Mouse (Mus musculus): Measurements from ENCODE around the gene Nfkb2. TPM values are rescaled to one million over a fixed set of nuclear protein-coding genes. Genes with fewer than 3 reads are reported as not detected.

Gene Nfkb2
- polyA plus RNA-seq, 1 experiment: 67.2 TPM

DNA sequence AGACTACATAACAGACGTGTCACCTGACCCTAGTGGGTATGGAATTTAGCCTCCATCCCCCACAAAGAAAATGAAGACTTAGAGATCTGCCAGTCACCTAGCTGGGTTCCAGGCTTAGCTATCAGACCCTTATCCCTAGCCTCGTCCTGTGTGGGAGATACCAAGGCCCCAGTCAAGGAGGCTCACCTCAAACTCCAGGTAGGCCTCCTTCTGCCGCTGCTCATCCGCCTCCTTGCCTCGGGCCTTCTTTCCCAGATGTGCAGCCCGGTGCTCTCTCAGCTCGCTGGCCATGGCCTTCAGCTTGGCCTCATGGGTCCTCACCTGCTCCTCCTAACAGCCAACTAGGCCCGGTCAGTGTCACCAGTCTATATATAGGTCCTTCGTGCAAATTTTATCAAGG is 9.0 kb downstream of the Nfkb2 start:
- Histone ChIP-seq H3K79me2 (ENCODE audit: control insufficient read depth, insufficient read depth) (no peaks in the 10 kb centered on the region), H3ac (ENCODE audit: control insufficient read depth, insufficient read length) (no peak overlapping the region), H3K4me2 (ENCODE audit: low read depth) (no peak overlapping the region), H3K27me3 (ENCODE audit: control insufficient read depth, insufficient read depth, insufficient read length) (peaks cover 16% of the 10 kb centered on the region), H3K4me3 (no peak overlapping the region), H3K36me3 (ENCODE audit: control insufficient read depth, insufficient read depth) (peaks cover 9% of the 10 kb centered on the region)
- TF ChIP-seq E2F4 (IDR thresholded peaks at IDR 0.05; ENCODE audit: insufficient read depth): no peak
- no peak for TF ChIP-seq SRF (IDR thresholded peaks at IDR 0.05; ENCODE audit: control insufficient read depth, insufficient read length, low read depth)
- TF ChIP-seq TCF3 (IDR thresholded peaks at IDR 0.05; ENCODE audit: insufficient read length, low read depth): no peak
- TF ChIP-seq USF1 (IDR thresholded peaks at IDR 0.05; ENCODE audit: low read depth): no peak
- no peak for TF ChIP-seq POLR2AphosphoS2 (IDR thresholded peaks at IDR 0.05; ENCODE audit: insufficient read length, low read depth)

- no peak for TF ChIP-seq CEBPB (IDR thresholded peaks at IDR 0.05; ENCODE audit: insufficient read depth, poor library complexity, severe bottlenecking)
- TF ChIP-seq MAX (IDR thresholded peaks at IDR 0.05; ENCODE audit: low read depth): no peak
- no peak for TF ChIP-seq POLR2A (IDR thresholded peaks at IDR 0.05; ENCODE audit: insufficient read length, low read depth)
- no peak for TF ChIP-seq MYOD1 (IDR thresholded peaks at IDR 0.05; ENCODE audit: control insufficient read depth in 1 of 3, insufficient read length in 2 of 3, low read depth in 2 of 3)
- Histone ChIP-seq H3K79me2 (ENCODE audit: control insufficient read depth, insufficient read depth) (no peaks in the 10 kb centered on the region), H3K36me3 (ENCODE audit: control insufficient read depth, insufficient read depth) (peaks cover 9% of the 10 kb centered on the region), H3ac (ENCODE audit: control insufficient read depth, insufficient read length) (no peak overlapping the region), H3K27me3 (ENCODE audit: control insufficient read depth, insufficient read depth, insufficient read length) (peaks cover 20% of the 10 kb centered on the region), H3K4me3 (no peak overlapping the region), H3K4me2 (ENCODE audit: low read depth) (no peak overlapping the region)
These were observed 9.5 kb downstream of the Nfkb2 start for GRCm38 (mm10) chr19:46313591-46313990.

GRCm38 (mm10) chr19:46314151-46314601 is 10.1 kb downstream of the Nfkb2 start:
- Histone ChIP-seq H3K4me2 (ENCODE audit: low read depth) (no peak overlapping the region), H3K79me2 (ENCODE audit: control insufficient read depth, insufficient read depth) (no peaks in the 10 kb centered on the region), H3K36me3 (ENCODE audit: control insufficient read depth, insufficient read depth) (peaks cover 9% of the 10 kb centered on the region), H3K4me3 (no peak overlapping the region), H3ac (ENCODE audit: control insufficient read depth, insufficient read length) (no peak overlapping the region), H3K27me3 (ENCODE audit: control insufficient read depth, insufficient read depth, insufficient read length) (peaks cover 20% of the 10 kb centered on the region)
- TF ChIP-seq USF1 (IDR thresholded peaks at IDR 0.05; ENCODE audit: low read depth) (no peak), MYOD1 (IDR thresholded peaks at IDR 0.05; ENCODE audit: control insufficient read depth in 1 of 3, insufficient read length in 2 of 3, low read depth in 2 of 3) (no peak), CEBPB (IDR thresholded peaks at IDR 0.05; ENCODE audit: insufficient read depth, poor library complexity, severe bottlenecking) (no peak), REST (IDR thresholded peaks at IDR 0.05; ENCODE audit: insufficient read depth, insufficient read length) (no peak), POLR2AphosphoS2 (IDR thresholded peaks at IDR 0.05; ENCODE audit: insufficient read length, low read depth) (no peak), POLR2A (IDR thresholded peaks at IDR 0.05; ENCODE audit: insufficient read length, low read depth) (no peak), E2F4 (IDR thresholded peaks at IDR 0.05; ENCODE audit: insufficient read depth) (no peak), TCF3 (IDR thresholded peaks at IDR 0.05; ENCODE audit: insufficient read length, low read depth) (no peak), SRF (IDR thresholded peaks at IDR 0.05; ENCODE audit: control insufficient read depth, insufficient read length, low read depth) (no peak), TCF12 (IDR thresholded peaks at IDR 0.05; ENCODE audit: insufficient read depth, poor library complexity, severe bottlenecking) (no peak), MAX (IDR thresholded peaks at IDR 0.05; ENCODE audit: low read depth) (no peak), MYOG (IDR thresholded peaks at IDR 0.05; ENCODE audit: control insufficient read depth in 1 of 3, insufficient read depth in 1 of 3, insufficient read length in 2 of 3, low read depth in 2 of 3) (no peak)

- H3K4me2 ChIP-seq (ENCODE audit: low read depth): no peak overlapping the region
- H3K36me3 ChIP-seq (ENCODE audit: control insufficient read depth, insufficient read depth): peaks cover 5% of the 10 kb centered on the region
- H3K4me3 ChIP-seq: no peak overlapping the region
- TF ChIP-seq POLR2AphosphoS2 (IDR thresholded peaks at IDR 0.05; ENCODE audit: insufficient read length, low read depth) (peak; percentile 44), MYOD1 (IDR thresholded peaks at IDR 0.05; ENCODE audit: control insufficient read depth in 1 of 3, insufficient read length in 2 of 3, low read depth in 2 of 3) (no peak)
- no peak overlapping the region for H3ac ChIP-seq (ENCODE audit: control insufficient read depth, insufficient read length)
- no peaks in the 10 kb centered on the region for H3K79me2 ChIP-seq (ENCODE audit: control insufficient read depth, insufficient read depth)
- H3K27me3 ChIP-seq (ENCODE audit: control insufficient read depth, insufficient read depth, insufficient read length): peaks cover 20% of the 10 kb centered on the region
These were observed 11.0 kb downstream of the Nfkb2 start for GRCm38 (mm10) chr19:46314872-46315742.

GRCm38 (mm10) chr19:46315752-46316610 is 11.9 kb downstream of the Nfkb2 start:
- TF ChIP-seq MYOD1 (IDR thresholded peaks at IDR 0.05; ENCODE audit: control insufficient read depth in 1 of 3, insufficient read length in 2 of 3, low read depth in 2 of 3): peak in 2 of 3 experiments; percentile 36 to 67
- no peak for TF ChIP-seq E2F4 (IDR thresholded peaks at IDR 0.05; ENCODE audit: insufficient read depth)
- no peak for TF ChIP-seq SRF (IDR thresholded peaks at IDR 0.05; ENCODE audit: control insufficient read depth, insufficient read length, low read depth)
- TF ChIP-seq CEBPB (IDR thresholded peaks at IDR 0.05; ENCODE audit: insufficient read depth, poor library complexity, severe bottlenecking): no peak
- peak in 1 of 3 experiments; percentile 13 for TF ChIP-seq MYOG (IDR thresholded peaks at IDR 0.05; ENCODE audit: control insufficient read depth in 1 of 3, insufficient read depth in 1 of 3, insufficient read length in 2 of 3, low read depth in 2 of 3)
- no peak for TF ChIP-seq POLR2A (IDR thresholded peaks at IDR 0.05; ENCODE audit: insufficient read length, low read depth)
- peak; percentile 11 for TF ChIP-seq POLR2AphosphoS2 (IDR thresholded peaks at IDR 0.05; ENCODE audit: insufficient read length, low read depth)
- no peak for TF ChIP-seq TCF12 (IDR thresholded peaks at IDR 0.05; ENCODE audit: insufficient read depth, poor library complexity, severe bottlenecking)
- no peak for TF ChIP-seq REST (IDR thresholded peaks at IDR 0.05; ENCODE audit: insufficient read depth, insufficient read length)
- no peak for TF ChIP-seq MAX (IDR thresholded peaks at IDR 0.05; ENCODE audit: low read depth)
- TF ChIP-seq TCF3 (IDR thresholded peaks at IDR 0.05; ENCODE audit: insufficient read length, low read depth): no peak
- no peak for TF ChIP-seq USF1 (IDR thresholded peaks at IDR 0.05; ENCODE audit: low read depth)
- H3K79me2 ChIP-seq (ENCODE audit: control insufficient read depth, insufficient read depth): no peaks in the 10 kb centered on the region
- peaks cover under 1% of the 10 kb centered on the region for H3K36me3 ChIP-seq (ENCODE audit: control insufficient read depth, insufficient read depth)
- H3K4me2 ChIP-seq (ENCODE audit: low read depth): no peak overlapping the region
- no peak overlapping the region for H3K4me3 ChIP-seq
- H3ac ChIP-seq (ENCODE audit: control insufficient read depth, insufficient read length): no peak overlapping the region
- peaks cover 26% of the 10 kb centered on the region for H3K27me3 ChIP-seq (ENCODE audit: control insufficient read depth, insufficient read depth, insufficient read length)
